Mouse (Mus musculus) megakaryocyte, embryonic 14.5 days (primary cell): ENCODE data around the gene Lyrm7. TPM values are rescaled to one million over a fixed set of nuclear protein-coding genes. Genes with fewer than 3 reads are reported as not detected.

Experiments
- H3K27me3 ChIP-seq: replicated peaks from 2 replicates; pipeline ENCODE3; 2012; ENCODE audit warnings: inconsistent platforms
- H3K36me3 ChIP-seq: replicated peaks from 2 replicates; pipeline ENCODE3; 2012; ENCODE audit warnings: low read length, inconsistent platforms, mixed read lengths
- H3K4me1 ChIP-seq: 2 replicates; pipeline ENCODE4 v1.6.1; 2012; ENCODE audit warnings: inconsistent platforms
- H3K4me3 ChIP-seq: replicated peaks from 2 replicates; pipeline ENCODE3; 2012; ENCODE audit warnings: moderate library complexity, mild to moderate bottlenecking, inconsistent platforms
- H3K9me3 ChIP-seq: 2 replicates; pipeline ENCODE4 v1.6.1; 2012; ENCODE audit warnings: inconsistent platforms
- FLI1 ChIP-seq: IDR thresholded peaks from 2 replicates; pipeline ENCODE4 v1.6.1; 2012; ENCODE audit warnings: low read length, inconsistent platforms, mixed read lengths
- GATA1 ChIP-seq: IDR thresholded peaks from 3 replicates; pipeline ENCODE4 v1.6.1; 2012; ENCODE audit warnings: mixed read lengths, low read length, inconsistent platforms, borderline replicate concordance
- polyA plus RNA-seq: library from polyadenylated mRNA; stranded (reverse); fragments of >175 nt; gene quantifications from 2 replicates; pipeline ENCODE4 v1.2.3, GENCODE M21; 2012; ENCODE audit warnings: low replicate concordance; ENCODE audit not compliant: insufficient read depth

The Lyrm7 gene
- 0.13 and 0.70 TPM in 2 replicates for polyA plus RNA-seq

- H3K36me3 ChIP-seq = no peaks in the 10 kb centered on the region
- no peaks in the 10 kb centered on the region for H3K9me3 ChIP-seq
- H3K4me3 ChIP-seq = peak within 1 kb of the TSS; percentile 99
- H3K27me3 ChIP-seq = no peaks in the 10 kb centered on the region
- TF ChIP-seq GATA1 (no peak), FLI1 (0 out of 2 replicates have a peak, but pooled peaks have one; percentile 40)
- peaks cover 46% of the 10 kb centered on the region for H3K4me1 ChIP-seq
Measured at GRCm38 (mm10) chr11:54860256-54861038, at the start of gene Lyrm7. Gene Lyrm7 (minus strand): TSS chr11:54860916.

DNA sequence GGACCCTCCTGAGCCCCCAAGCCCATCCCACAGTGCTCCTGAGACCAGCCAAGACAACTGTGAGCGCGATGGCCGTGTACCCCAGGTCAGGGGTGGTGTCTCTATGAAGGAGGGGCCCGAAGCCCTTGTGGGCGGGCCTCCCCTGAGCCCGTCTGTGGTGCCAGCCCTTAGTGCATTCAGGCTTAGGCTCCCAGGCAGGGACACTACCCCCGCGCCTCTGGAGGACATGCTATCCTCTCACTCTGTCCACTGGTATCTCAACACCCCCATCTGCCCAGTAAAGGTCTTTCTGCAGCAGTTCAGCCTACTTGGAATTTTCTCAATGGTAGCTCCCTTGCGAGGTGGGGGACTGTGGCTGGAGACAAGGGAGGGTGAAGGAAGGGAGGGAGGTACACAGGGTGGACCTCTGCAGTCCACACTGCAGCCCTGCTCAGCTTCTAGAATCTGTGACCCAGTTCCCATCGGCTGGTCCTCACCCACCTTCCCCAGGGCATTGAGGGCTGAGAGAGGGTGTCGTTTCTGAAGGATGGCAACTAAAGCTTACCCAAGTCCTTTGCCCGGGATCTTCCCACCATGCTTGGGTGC is 49.5 kb upstream of the Lyrm7 start:
- Histone ChIP-seq H3K27me3 (no peaks in the 10 kb centered on the region), H3K4me1 (peaks cover 8% of the 10 kb centered on the region; the same call in 1 of the 2 replicates), H3K4me3 (no peak overlapping the region), H3K9me3 (no peaks in the 10 kb centered on the region), H3K36me3 (peaks cover 75% of the 10 kb centered on the region)
- TF ChIP-seq FLI1 = no peak
- no peak for TF ChIP-seq GATA1

- peaks cover 66% of the 10 kb centered on the region for H3K36me3 ChIP-seq
- H3K27me3 ChIP-seq = peaks cover 2% of the 10 kb centered on the region
- no peaks in the 10 kb centered on the region for H3K9me3 ChIP-seq
- H3K4me1 ChIP-seq = peaks cover 12% of the 10 kb centered on the region
- no peak for TF ChIP-seq FLI1
- no peak overlapping the region for H3K4me3 ChIP-seq
Measured at GRCm38 (mm10) chr11:54909273-54909672, 48.6 kb upstream of the Lyrm7 start.

DNA sequence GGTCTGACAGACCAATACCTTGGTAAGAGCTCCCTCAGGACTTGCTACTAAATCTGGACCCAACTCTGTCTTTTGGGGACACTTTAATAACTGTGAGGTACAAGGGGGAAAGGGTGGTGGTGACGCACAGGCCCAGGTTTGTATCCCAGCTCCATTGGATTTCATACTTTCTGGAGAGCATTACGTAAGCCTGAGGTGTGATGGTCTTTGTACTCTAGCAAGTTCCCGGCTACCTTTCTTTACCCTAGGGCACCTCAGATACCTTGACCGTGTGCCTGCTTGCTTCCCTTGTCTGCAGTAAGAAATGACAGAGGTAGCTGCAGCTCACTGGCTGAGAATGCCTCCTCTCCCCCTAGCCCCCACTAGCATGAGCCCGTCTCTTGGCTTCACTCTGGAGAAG is 46.5 kb upstream of the Lyrm7 start:
- H3K36me3 ChIP-seq = peaks cover 46% of the 10 kb centered on the region
- H3K27me3 ChIP-seq = peaks cover 21% of the 10 kb centered on the region
- TF ChIP-seq GATA1 (no peak), FLI1 (no peak)
- H3K9me3 ChIP-seq = no peaks in the 10 kb centered on the region
- no peak overlapping the region for H3K4me3 ChIP-seq
- peaks cover 32% of the 10 kb centered on the region for H3K4me1 ChIP-seq

DNA sequence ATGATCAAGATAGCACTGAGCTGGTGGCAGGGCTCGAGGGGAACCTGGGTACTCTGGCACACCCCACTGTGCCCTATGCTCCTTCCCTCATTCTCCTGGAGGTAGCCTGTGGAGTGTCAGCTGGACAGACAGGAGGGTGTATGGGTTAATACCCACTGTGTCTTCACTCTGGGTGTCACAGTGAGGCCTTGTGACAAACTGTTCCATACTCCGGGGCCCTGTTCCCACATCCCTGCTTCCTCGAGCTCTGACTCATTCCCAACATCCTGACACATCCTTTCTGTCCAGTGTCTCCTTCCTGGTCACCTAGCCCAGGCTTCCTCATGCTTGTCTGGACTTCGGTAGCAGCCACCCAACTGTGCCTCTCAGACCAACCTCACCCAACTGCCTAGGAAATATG is 45.8 kb upstream of the Lyrm7 start:
- TF ChIP-seq GATA1 (no peak), FLI1 (no peak)
- Histone ChIP-seq H3K4me3 (no peak overlapping the region), H3K36me3 (peaks cover 38% of the 10 kb centered on the region), H3K27me3 (peaks cover 27% of the 10 kb centered on the region), H3K4me1 (peaks cover 32% of the 10 kb centered on the region), H3K9me3 (no peaks in the 10 kb centered on the region)

- no peak for TF ChIP-seq GATA1
- TF ChIP-seq FLI1 = no peak
- Histone ChIP-seq H3K36me3 (peaks cover 33% of the 10 kb centered on the region), H3K4me3 (no peak overlapping the region), H3K9me3 (no peaks in the 10 kb centered on the region), H3K4me1 (peaks cover 32% of the 10 kb centered on the region), H3K27me3 (peaks cover 28% of the 10 kb centered on the region)
Measured at GRCm38 (mm10) chr11:54905931-54906330, 45.2 kb upstream of the Lyrm7 start.

DNA sequence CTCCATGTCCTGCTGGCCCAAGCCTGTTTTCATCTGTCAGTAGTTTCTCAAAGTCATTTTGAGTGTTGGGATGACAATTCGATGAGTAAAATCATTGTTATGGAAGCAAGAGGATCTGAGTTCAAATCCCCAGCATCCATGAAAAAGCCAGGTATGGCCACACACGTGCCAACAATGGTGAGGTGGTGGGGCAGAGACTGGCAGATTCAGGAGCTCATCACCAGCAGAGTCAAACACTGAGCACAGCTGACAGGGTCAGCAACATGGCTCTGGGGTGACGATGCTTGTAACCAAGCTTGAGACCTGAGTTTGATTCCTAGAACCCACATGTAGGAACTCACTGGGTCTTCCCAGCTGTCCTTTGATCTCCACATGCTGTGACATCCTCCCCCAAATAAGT is 44.4 kb upstream of the Lyrm7 start:
- TF ChIP-seq GATA1 = no peak
- TF ChIP-seq FLI1 = no peak
- Histone ChIP-seq H3K9me3 (no peaks in the 10 kb centered on the region), H3K4me3 (no peak overlapping the region), H3K4me1 (peaks cover 32% of the 10 kb centered on the region), H3K36me3 (peaks cover 24% of the 10 kb centered on the region), H3K27me3 (peaks cover 30% of the 10 kb centered on the region)

- Histone ChIP-seq H3K4me1 (peaks cover 32% of the 10 kb centered on the region), H3K9me3 (no peaks in the 10 kb centered on the region), H3K27me3 (peaks cover 37% of the 10 kb centered on the region), H3K4me3 (no peak overlapping the region), H3K36me3 (peaks cover 15% of the 10 kb centered on the region)
- no peak for TF ChIP-seq FLI1
- TF ChIP-seq GATA1 = no peak
Measured at GRCm38 (mm10) chr11:54903940-54904706, 43.4 kb upstream of the Lyrm7 start.

GRCm38 (mm10) chr11:54903339-54903738 is 42.6 kb upstream of the Lyrm7 start:
- H3K36me3 ChIP-seq = peaks cover 7% of the 10 kb centered on the region
- H3K9me3 ChIP-seq = no peaks in the 10 kb centered on the region
- no peak for TF ChIP-seq FLI1
- no peak for TF ChIP-seq GATA1
- peak overlapping the region; percentile 28 for H3K4me3 ChIP-seq
- H3K27me3 ChIP-seq = peaks cover 37% of the 10 kb centered on the region
- peaks cover 32% of the 10 kb centered on the region for H3K4me1 ChIP-seq
